Mouse (Mus musculus): ENCODE data around the gene Tmem9b. TPM values are rescaled to one million over a fixed set of nuclear protein-coding genes. Genes with fewer than 3 reads are reported as not detected.

Gene Tmem9b
- 10 to 100 TPM; 22.5 to 53.1 TPM for polyA plus RNA-seq (2012; fragmentation: generic; extraction: Trizol)

GRCm38 (mm10) chr7:109752008-109752925 is at the start of gene Tmem9b:
Gene Tmem9b (minus strand): TSS chr7:109752875.

GRCm38 (mm10) chr7:109781470-109782203 is 29.0 kb upstream of the Tmem9b start, which contains the start of gene Nrip3:
Gene Nrip3 (minus strand): TSS chr7:109782025.

GRCm38 (mm10) chr7:109731626-109732025 is 21.0 kb downstream of the Tmem9b start, which contains the start of gene Ascl3:
Gene Ascl3 (minus strand): TSS chr7:109731726.

GRCm38 (mm10) chr7:109723697-109724096 is 29.0 kb downstream of the Tmem9b start, which contains the start of gene BC051019:
Gene BC051019 (minus strand): TSS chr7:109723850.

GRCm38 (mm10) chr7:109703190-109704015 is 49.3 kb downstream of the Tmem9b start, which contains the start of the genes St5 and Akip1:
Gene St5 (minus strand): TSS chr7:109703605.
Gene Akip1 (plus strand): TSS chr7:109703690.

Other genes starting within 250 kb of the Tmem9b start
- under 1 TPM; 0.04 to 0.06 TPM for gene Trim66, start 244.7 kb downstream of the Tmem9b start, polyA plus RNA-seq (2012; fragmentation: generic; extraction: Trizol)
- 1,000 to 10,000 TPM; 1,095 to 2,909 TPM for gene Rpl27a, start 233.7 kb downstream of the Tmem9b start, polyA plus RNA-seq (2012; fragmentation: generic; extraction: Trizol)
- gene St5, start 49.3 kb downstream of the Tmem9b start, polyA plus RNA-seq (2012; fragmentation: generic; extraction: Trizol): 10 to 100 TPM in 1 of 2 experiments, 1 to 10 TPM in 1; 4.6 to 11.9 TPM
- not detected for gene Akip1, start 49.2 kb downstream of the Tmem9b start, polyA plus RNA-seq (2012; fragmentation: generic; extraction: Trizol)
- under 1 TPM; 0.12 to 0.14 TPM for gene BC051019, start 29.0 kb downstream of the Tmem9b start, polyA plus RNA-seq (2012; fragmentation: generic; extraction: Trizol)
- gene Ascl3, start 21.1 kb downstream of the Tmem9b start, polyA plus RNA-seq (2012; fragmentation: generic; extraction: Trizol): under 1 TPM; 0.20 to 0.45 TPM
- gene Nrip3, start 29.1 kb upstream of the Tmem9b start, polyA plus RNA-seq (2012; fragmentation: generic; extraction: Trizol): under 1 TPM in 1 of 2 experiments, not detected in 1; 0.02 TPM
- gene Scube2, start 112.8 kb upstream of the Tmem9b start, polyA plus RNA-seq (2012; fragmentation: generic; extraction: Trizol): 1 to 10 TPM in 1 of 2 experiments, under 1 TPM in 1; 0.08 to 2.4 TPM
- 10 to 100 TPM; 13.9 to 64.1 TPM for gene Dennd5a, start 207.6 kb upstream of the Tmem9b start, polyA plus RNA-seq (2012; fragmentation: generic; extraction: Trizol)
- gene Tmem41b, start 234.1 kb upstream of the Tmem9b start, polyA plus RNA-seq (2012; fragmentation: generic; extraction: Trizol): 10 to 100 TPM in 1 of 2 experiments, 1 to 10 TPM in 1; 2.7 to 18.9 TPM

Measured in C3H10T1/2 (cell line).